Mouse (Mus musculus): ENCODE data around the gene Atp8a2. TPM values are rescaled to one million over a fixed set of nuclear protein-coding genes. Genes with fewer than 3 reads are reported as not detected.

Atp8a2 gene
- polyA plus RNA-seq, 1 experiment from 2014 or later: 10.3 TPM

- H3K4me3 ChIP-seq (ENCODE audit: low read depth, low read length): no peak overlapping the region
- WGBS: 76% methylated on average over 5 of the region's 5 CpGs
Measured at GRCm38 (mm10) chr14:59686229-59686628, 510.8 kb downstream of the Atp8a2 start.

GRCm38 (mm10) chr14:59685343-59685742 lies 511.6 kb downstream of the Atp8a2 start:
- no peaks in the 10 kb centered on the region for H3K4me1 ChIP-seq (replicated peaks; ENCODE audit: control insufficient read depth, insufficient read depth, low read length)
- ATAC-seq (ENCODE audit: low FRiP score): no peak
- WGBS: 74% methylated on average over 8 of the region's 8 CpGs

More at GRCm38 (mm10) chr14:59686229-59686628, 510.8 kb downstream of the Atp8a2 start:
- ATAC-seq (ENCODE audit: low FRiP score): no peak
- H3K4me1 ChIP-seq (replicated peaks; ENCODE audit: control insufficient read depth, insufficient read depth, low read length): no peaks in the 10 kb centered on the region
- H3K4me2 ChIP-seq (replicated peaks; ENCODE audit: low read depth, low read length): no peak overlapping the region
- H3K27me3 ChIP-seq (ENCODE audit: control insufficient read depth, insufficient read depth, low read length): no peaks in the 10 kb centered on the region
- H3K9ac ChIP-seq (ENCODE audit: low read depth, low read length): no peak overlapping the region
- H3K27ac ChIP-seq (ENCODE audit: low read depth, low read length): no peak overlapping the region
- DNase-seq (ENCODE audit: low spot score): no peak
- H3K9me3 ChIP-seq (ENCODE audit: control insufficient read depth, low read length): no peaks in the 10 kb centered on the region
- H3K36me3 ChIP-seq (ENCODE audit: control insufficient read depth, insufficient read depth, low read length): no peaks in the 10 kb centered on the region

GRCm38 (mm10) chr14:59681906-59682305 lies 515.1 kb downstream of the Atp8a2 start:
- H3K36me3 ChIP-seq (ENCODE audit: control insufficient read depth, insufficient read depth, low read length): no peaks in the 10 kb centered on the region
- 66% methylated on average over 4 of the region's 4 CpGs for WGBS

More at GRCm38 (mm10) chr14:59685343-59685742, 511.6 kb downstream of the Atp8a2 start:
- H3K4me3 ChIP-seq (ENCODE audit: low read depth, low read length): no peak overlapping the region
- no peak for DNase-seq (ENCODE audit: low spot score)
- H3K4me2 ChIP-seq (replicated peaks; ENCODE audit: low read depth, low read length): no peak overlapping the region
- H3K27ac ChIP-seq (ENCODE audit: low read depth, low read length): no peak overlapping the region
- H3K36me3 ChIP-seq (ENCODE audit: control insufficient read depth, insufficient read depth, low read length): no peaks in the 10 kb centered on the region
- no peaks in the 10 kb centered on the region for H3K9me3 ChIP-seq (ENCODE audit: control insufficient read depth, low read length)
- H3K27me3 ChIP-seq (ENCODE audit: control insufficient read depth, insufficient read depth, low read length): no peaks in the 10 kb centered on the region
- H3K9ac ChIP-seq (ENCODE audit: low read depth, low read length): no peak overlapping the region

GRCm38 (mm10) chr14:59677598-59678003 lies 519.4 kb downstream of the Atp8a2 start:
- no peak overlapping the region for H3K4me3 ChIP-seq (ENCODE audit: low read depth, low read length)
- H3K9me3 ChIP-seq (ENCODE audit: control insufficient read depth, low read length): no peaks in the 10 kb centered on the region
- H3K36me3 ChIP-seq (ENCODE audit: control insufficient read depth, insufficient read depth, low read length): no peaks in the 10 kb centered on the region
- DNase-seq (ENCODE audit: low spot score) (no peak), ATAC-seq (ENCODE audit: low FRiP score) (no peak)
- H3K4me2 ChIP-seq (replicated peaks; ENCODE audit: low read depth, low read length): no peak overlapping the region
- H3K4me1 ChIP-seq (replicated peaks; ENCODE audit: control insufficient read depth, insufficient read depth, low read length): no peaks in the 10 kb centered on the region
- no peak overlapping the region for H3K9ac ChIP-seq (ENCODE audit: low read depth, low read length)
- 72% methylated on average over 7 of the region's 7 CpGs for WGBS
- H3K27me3 ChIP-seq (ENCODE audit: control insufficient read depth, insufficient read depth, low read length): no peaks in the 10 kb centered on the region
- no peak overlapping the region for H3K27ac ChIP-seq (ENCODE audit: low read depth, low read length)

More at GRCm38 (mm10) chr14:59681906-59682305, 515.1 kb downstream of the Atp8a2 start:
- no peak for ATAC-seq (ENCODE audit: low FRiP score)
- Histone ChIP-seq H3K4me2 (replicated peaks; ENCODE audit: low read depth, low read length) (no peak overlapping the region), H3K4me1 (replicated peaks; ENCODE audit: control insufficient read depth, insufficient read depth, low read length) (no peaks in the 10 kb centered on the region), H3K4me3 (ENCODE audit: low read depth, low read length) (no peak overlapping the region), H3K27me3 (ENCODE audit: control insufficient read depth, insufficient read depth, low read length) (no peaks in the 10 kb centered on the region), H3K27ac (ENCODE audit: low read depth, low read length) (no peak overlapping the region), H3K9me3 (ENCODE audit: control insufficient read depth, low read length) (no peaks in the 10 kb centered on the region), H3K9ac (ENCODE audit: low read depth, low read length) (no peak overlapping the region)
- DNase-seq (ENCODE audit: low spot score): no peak

- H3K36me3 ChIP-seq (ENCODE audit: control insufficient read depth, insufficient read depth, low read length): no peaks in the 10 kb centered on the region
- no peak for DNase-seq (ENCODE audit: low spot score)
- 77% methylated on average over 4 of the region's 4 CpGs for WGBS
- H3K4me2 ChIP-seq (replicated peaks; ENCODE audit: low read depth, low read length): no peak overlapping the region
- ATAC-seq (ENCODE audit: low FRiP score): no peak
- no peak overlapping the region for H3K9ac ChIP-seq (ENCODE audit: low read depth, low read length)
- no peaks in the 10 kb centered on the region for H3K27me3 ChIP-seq (ENCODE audit: control insufficient read depth, insufficient read depth, low read length)
- H3K27ac ChIP-seq (ENCODE audit: low read depth, low read length): no peak overlapping the region
- no peaks in the 10 kb centered on the region for H3K4me1 ChIP-seq (replicated peaks; ENCODE audit: control insufficient read depth, insufficient read depth, low read length)
- H3K4me3 ChIP-seq (ENCODE audit: low read depth, low read length): no peak overlapping the region
- no peaks in the 10 kb centered on the region for H3K9me3 ChIP-seq (ENCODE audit: control insufficient read depth, low read length)
Measured at GRCm38 (mm10) chr14:59675330-59675729, 521.6 kb downstream of the Atp8a2 start.

GRCm38 (mm10) chr14:59674556-59674955 lies 522.4 kb downstream of the Atp8a2 start:
- Histone ChIP-seq H3K36me3 (ENCODE audit: control insufficient read depth, insufficient read depth, low read length) (no peaks in the 10 kb centered on the region), H3K4me1 (replicated peaks; ENCODE audit: control insufficient read depth, insufficient read depth, low read length) (no peaks in the 10 kb centered on the region), H3K4me2 (replicated peaks; ENCODE audit: low read depth, low read length) (no peak overlapping the region), H3K27me3 (ENCODE audit: control insufficient read depth, insufficient read depth, low read length) (no peaks in the 10 kb centered on the region), H3K9me3 (ENCODE audit: control insufficient read depth, low read length) (no peaks in the 10 kb centered on the region), H3K4me3 (ENCODE audit: low read depth, low read length) (no peak overlapping the region), H3K9ac (ENCODE audit: low read depth, low read length) (no peak overlapping the region), H3K27ac (ENCODE audit: low read depth, low read length) (no peak overlapping the region)
- ATAC-seq (ENCODE audit: low FRiP score) (no peak), DNase-seq (ENCODE audit: low spot score) (no peak)
- WGBS: 49% methylated on average over 8 of the region's 8 CpGs

- no peak overlapping the region for H3K27ac ChIP-seq (ENCODE audit: low read depth, low read length)
- no peaks in the 10 kb centered on the region for H3K27me3 ChIP-seq (ENCODE audit: control insufficient read depth, insufficient read depth, low read length)
- DNase-seq (ENCODE audit: low spot score) (no peak), ATAC-seq (ENCODE audit: low FRiP score) (no peak)
- no peaks in the 10 kb centered on the region for H3K4me1 ChIP-seq (replicated peaks; ENCODE audit: control insufficient read depth, insufficient read depth, low read length)
- 86% methylated on average over 6 of the region's 6 CpGs for WGBS
- no peak overlapping the region for H3K9ac ChIP-seq (ENCODE audit: low read depth, low read length)
- H3K9me3 ChIP-seq (ENCODE audit: control insufficient read depth, low read length): no peaks in the 10 kb centered on the region
- H3K4me3 ChIP-seq (ENCODE audit: low read depth, low read length): no peak overlapping the region
- no peak overlapping the region for H3K4me2 ChIP-seq (replicated peaks; ENCODE audit: low read depth, low read length)
- no peaks in the 10 kb centered on the region for H3K36me3 ChIP-seq (ENCODE audit: control insufficient read depth, insufficient read depth, low read length)
Measured at GRCm38 (mm10) chr14:59672893-59673515, 524.0 kb downstream of the Atp8a2 start.

GRCm38 (mm10) chr14:59657098-59657497 lies 539.9 kb downstream of the Atp8a2 start:
- H3K27ac ChIP-seq (ENCODE audit: low read depth, low read length): no peak overlapping the region
- no peaks in the 10 kb centered on the region for H3K27me3 ChIP-seq (ENCODE audit: control insufficient read depth, insufficient read depth, low read length)
- WGBS: 94% methylated on average over 1 of the region's 1 CpGs
- ATAC-seq (ENCODE audit: low FRiP score) (no peak), DNase-seq (ENCODE audit: low spot score) (no peak)
- H3K4me3 ChIP-seq (ENCODE audit: low read depth, low read length): no peak overlapping the region
- no peaks in the 10 kb centered on the region for H3K9me3 ChIP-seq (ENCODE audit: control insufficient read depth, low read length)
- H3K4me1 ChIP-seq (replicated peaks; ENCODE audit: control insufficient read depth, insufficient read depth, low read length): no peaks in the 10 kb centered on the region
- no peak overlapping the region for H3K9ac ChIP-seq (ENCODE audit: low read depth, low read length)
- H3K36me3 ChIP-seq (ENCODE audit: control insufficient read depth, insufficient read depth, low read length): no peaks in the 10 kb centered on the region
- H3K4me2 ChIP-seq (replicated peaks; ENCODE audit: low read depth, low read length): no peak overlapping the region

- Histone ChIP-seq H3K9ac (ENCODE audit: low read depth, low read length) (no peak overlapping the region), H3K4me1 (replicated peaks; ENCODE audit: control insufficient read depth, insufficient read depth, low read length) (no peaks in the 10 kb centered on the region), H3K4me2 (replicated peaks; ENCODE audit: low read depth, low read length) (no peak overlapping the region), H3K27ac (ENCODE audit: low read depth, low read length) (no peak overlapping the region), H3K36me3 (ENCODE audit: control insufficient read depth, insufficient read depth, low read length) (no peaks in the 10 kb centered on the region), H3K4me3 (ENCODE audit: low read depth, low read length) (no peak overlapping the region), H3K9me3 (ENCODE audit: control insufficient read depth, low read length) (no peaks in the 10 kb centered on the region), H3K27me3 (ENCODE audit: control insufficient read depth, insufficient read depth, low read length) (no peaks in the 10 kb centered on the region)
- 79% methylated on average over 6 of the region's 6 CpGs for WGBS
- ATAC-seq (ENCODE audit: low FRiP score): no peak
- no peak for DNase-seq (ENCODE audit: low spot score)
Measured at GRCm38 (mm10) chr14:59656591-59656990, 540.4 kb downstream of the Atp8a2 start.
